Mouse (Mus musculus) heart, embryonic 15.5 days (tissue): ENCODE data around the gene Mtpn. TPM values are rescaled to one million over a fixed set of nuclear protein-coding genes. Genes with fewer than 3 reads are reported as not detected.

Experiments used
- ATAC-seq: fragments of 200-750 bp; cut with Nextera tagmentation; replicated peaks from 2 replicates; pipeline ENCODE4 v1.8.0; 2017; ENCODE audit warnings: low read depth, moderate TSS enrichment; ENCODE audit not compliant: insufficient number of reproducible peaks, insufficient read depth, low FRiP score
- H3K27ac ChIP-seq: fragments of 300-500 bp; sonication (generic); 2 replicates; pipeline ENCODE4 v1.5.1; 2015; ENCODE audit warnings: mild to moderate bottlenecking, inconsistent platforms
- H3K27me3 ChIP-seq: fragments of 300-500 bp; sonication (generic); 2 replicates; pipeline ENCODE4 v1.6.1; 2015; ENCODE audit warnings: inconsistent platforms
- H3K36me3 ChIP-seq: fragments of 300-500 bp; sonication (generic); 2 replicates; pipeline ENCODE4 v1.6.1; 2015; ENCODE audit warnings: mild to moderate bottlenecking, inconsistent platforms
- H3K4me1 ChIP-seq: fragments of 300-500 bp; sonication (generic); replicated peaks from 2 replicates; pipeline ENCODE4 v1.6.1; 2015; ENCODE audit warnings: inconsistent platforms
- H3K4me2 ChIP-seq: fragments of 300-500 bp; sonication (generic); 2 replicates; pipeline ENCODE4 v1.6.1; 2015; ENCODE audit warnings: inconsistent platforms, mild to moderate bottlenecking, moderate library complexity
- H3K4me3 ChIP-seq: fragments of 300-500 bp; sonication (generic); 2 replicates; pipeline ENCODE4 v1.5.1; 2015; ENCODE audit warnings: mild to moderate bottlenecking, inconsistent platforms
- H3K9ac ChIP-seq: fragments of 300-500 bp; sonication (generic); 2 replicates; pipeline ENCODE4 v1.6.1; 2015; ENCODE audit warnings: mild to moderate bottlenecking, inconsistent platforms
- H3K9me3 ChIP-seq: fragments of 300-500 bp; sonication (generic); replicated peaks from 2 replicates; pipeline ENCODE4 v1.6.1; 2016; ENCODE audit warnings: inconsistent platforms
- WGBS: fragments of 180-500 bp; shearing (Covaris S2); methylation state at CpG from one replicate; pipeline ENCODE4 v1.1.7; 2015; ENCODE audit warnings: mixed read lengths; 5-methylcytosine and 5-hydroxymethylcytosine counted together
- microRNA-seq: library from miRNA; unstranded; fragments of <30 nt; microRNA quantifications from one replicate; pipeline ENCODE4, GENCODE M21; 2016
- polyA plus RNA-seq: library from polyadenylated mRNA; unstranded; fragments of >200 nt; fragmentation: Nextera tagmentation; extraction: Ambion mirVana; gene quantifications from 2 replicates; pipeline ENCODE4 v1.2.1, GENCODE M21; 2015

Gene Mtpn
- polyA plus RNA-seq, 1 experiment from 2014 or later: 81.1 TPM

GRCm38 (mm10) chr6:35502904-35503303 lies 36.8 kb downstream of the Mtpn start:
- no peaks in the 10 kb centered on the region for H3K4me1 ChIP-seq
- H3K4me3 ChIP-seq: no peak overlapping the region
- ATAC-seq: no peak
- no peak overlapping the region for H3K27ac ChIP-seq
- no peak overlapping the region for H3K4me2 ChIP-seq
- 61% methylated on average over 2 of the region's 2 CpGs for WGBS
- H3K27me3 ChIP-seq: no peaks in the 10 kb centered on the region
- no peaks in the 10 kb centered on the region for H3K36me3 ChIP-seq
- H3K9ac ChIP-seq: no peak overlapping the region
- no peaks in the 10 kb centered on the region for H3K9me3 ChIP-seq

- Histone ChIP-seq H3K4me2 (no peak overlapping the region), H3K4me1 (no peaks in the 10 kb centered on the region), H3K27ac (no peak overlapping the region), H3K9ac (no peak overlapping the region), H3K4me3 (no peak overlapping the region), H3K36me3 (no peaks in the 10 kb centered on the region), H3K9me3 (no peaks in the 10 kb centered on the region), H3K27me3 (no peaks in the 10 kb centered on the region)
- ATAC-seq: no peak
- 87% methylated on average over 5 of the region's 5 CpGs for WGBS
Observed at GRCm38 (mm10) chr6:35499978-35500667, 39.6 kb downstream of the Mtpn start.

- Histone ChIP-seq H3K36me3 (no peaks in the 10 kb centered on the region), H3K9ac (no peak overlapping the region), H3K27me3 (no peaks in the 10 kb centered on the region), H3K4me1 (no peaks in the 10 kb centered on the region), H3K4me3 (no peak overlapping the region), H3K27ac (no peak overlapping the region), H3K4me2 (no peak overlapping the region), H3K9me3 (no peaks in the 10 kb centered on the region)
- no peak for ATAC-seq
- 91% methylated on average over 4 of the region's 4 CpGs for WGBS
Observed at GRCm38 (mm10) chr6:35497406-35497805, 42.3 kb downstream of the Mtpn start.

GRCm38 (mm10) chr6:35493851-35494250 lies 45.8 kb downstream of the Mtpn start:
- Histone ChIP-seq H3K4me1 (no peaks in the 10 kb centered on the region), H3K36me3 (no peaks in the 10 kb centered on the region), H3K27me3 (no peaks in the 10 kb centered on the region), H3K4me2 (no peak overlapping the region), H3K9ac (no peak overlapping the region), H3K4me3 (no peak overlapping the region), H3K9me3 (no peaks in the 10 kb centered on the region), H3K27ac (no peak overlapping the region)
- 82% methylated on average over 6 of the region's 6 CpGs for WGBS
- ATAC-seq: no peak

GRCm38 (mm10) chr6:35479651-35480335 lies 59.9 kb downstream of the Mtpn start:
- Histone ChIP-seq H3K4me1 (no peaks in the 10 kb centered on the region), H3K27ac (no peak overlapping the region), H3K27me3 (no peaks in the 10 kb centered on the region), H3K36me3 (no peaks in the 10 kb centered on the region), H3K4me3 (no peak overlapping the region), H3K4me2 (no peak overlapping the region), H3K9me3 (no peaks in the 10 kb centered on the region), H3K9ac (no peak overlapping the region)
- WGBS: 69% methylated on average over 5 of the region's 5 CpGs
- ATAC-seq: no peak

GRCm38 (mm10) chr6:35476830-35477229 lies 62.9 kb downstream of the Mtpn start:
- WGBS: 63% methylated on average over 1 of the region's 1 CpGs
- H3K4me2 ChIP-seq: no peak overlapping the region
- no peak overlapping the region for H3K4me3 ChIP-seq
- H3K4me1 ChIP-seq: no peaks in the 10 kb centered on the region
- H3K9me3 ChIP-seq: no peaks in the 10 kb centered on the region
- no peak overlapping the region for H3K9ac ChIP-seq
- no peak overlapping the region for H3K27ac ChIP-seq
- no peaks in the 10 kb centered on the region for H3K36me3 ChIP-seq
- ATAC-seq: no peak
- no peaks in the 10 kb centered on the region for H3K27me3 ChIP-seq

- Histone ChIP-seq H3K4me1 (no peaks in the 10 kb centered on the region), H3K9me3 (no peaks in the 10 kb centered on the region), H3K27me3 (no peaks in the 10 kb centered on the region), H3K27ac (no peak overlapping the region), H3K36me3 (no peaks in the 10 kb centered on the region), H3K4me2 (no peak overlapping the region), H3K9ac (no peak overlapping the region), H3K4me3 (no peak overlapping the region)
- no peak for ATAC-seq
- 79% methylated on average over 5 of the region's 5 CpGs for WGBS
Observed at GRCm38 (mm10) chr6:35463450-35464395, 76.0 kb downstream of the Mtpn start.

- no peak for ATAC-seq
- Histone ChIP-seq H3K9ac (no peak overlapping the region), H3K9me3 (no peaks in the 10 kb centered on the region), H3K4me2 (no peak overlapping the region), H3K27ac (no peak overlapping the region), H3K4me3 (no peak overlapping the region), H3K4me1 (no peaks in the 10 kb centered on the region), H3K36me3 (no peaks in the 10 kb centered on the region), H3K27me3 (no peaks in the 10 kb centered on the region)
- WGBS: 83% methylated on average over 1 of the region's 1 CpGs
Observed at GRCm38 (mm10) chr6:35462484-35462883, 77.2 kb downstream of the Mtpn start.

Small RNA genes within 50 kb of the gene (microRNA-seq; reads per million reads assigned to microRNA genes)
- gene Gm23053: not detected

Other genes starting within 250 kb of the Mtpn start
- 0.67 and 0.72 TPM in 2 replicates for gene Slc13a4, start 231.8 kb downstream of the Mtpn start, polyA plus RNA-seq
- gene Fam180a, start 213.7 kb downstream of the Mtpn start, polyA plus RNA-seq: 0.75 and 1.0 TPM in 2 replicates